Mouse (Mus musculus): ENCODE measurements around the gene L3mbtl1.

The L3mbtl1 gene

GRCm38 (mm10) chr2:162943931-162944330 is 659 bp downstream of the L3mbtl1 start:
- no peak for DNase-seq (ENCODE audit: low spot score)

GRCm38 (mm10) chr2:162946964-162947363 is 3.7 kb downstream of the L3mbtl1 start:
- DNase-seq (ENCODE audit: low spot score) = no peak

- DNase-seq (ENCODE audit: low spot score) = no peak
Observed at GRCm38 (mm10) chr2:162947736-162948135, 4.5 kb downstream of the L3mbtl1 start.

GRCm38 (mm10) chr2:162948221-162948620 is 4.9 kb downstream of the L3mbtl1 start:
- DNase-seq (ENCODE audit: low spot score) = no peak

GRCm38 (mm10) chr2:162950776-162951175 is 7.5 kb downstream of the L3mbtl1 start:
- DNase-seq (ENCODE audit: low spot score) = no peak

- no peak for DNase-seq (ENCODE audit: low spot score)
Observed at GRCm38 (mm10) chr2:162956843-162957242, 13.6 kb downstream of the L3mbtl1 start.

GRCm38 (mm10) chr2:162961321-162961720 is 18.0 kb downstream of the L3mbtl1 start:
- DNase-seq (ENCODE audit: low spot score) = no peak

GRCm38 (mm10) chr2:162966734-162967133 is 23.5 kb downstream of the L3mbtl1 start:
- DNase-seq (ENCODE audit: low spot score) = no peak

GRCm38 (mm10) chr2:162968357-162968756 is 25.1 kb downstream of the L3mbtl1 start:
- peak; percentile 12 for DNase-seq (ENCODE audit: low spot score)

- DNase-seq (ENCODE audit: low spot score) = no peak
Observed at GRCm38 (mm10) chr2:162969101-162969500, 25.8 kb downstream of the L3mbtl1 start.

- DNase-seq (ENCODE audit: low spot score) = no peak
Observed at GRCm38 (mm10) chr2:162970896-162971295, 27.6 kb downstream of the L3mbtl1 start.

- no peak for DNase-seq (ENCODE audit: low spot score)
Observed at GRCm38 (mm10) chr2:162972752-162973151, 29.5 kb downstream of the L3mbtl1 start.

GRCm38 (mm10) chr2:162973206-162973605 is 29.9 kb downstream of the L3mbtl1 start:
- DNase-seq (ENCODE audit: low spot score) = no peak

- DNase-seq (ENCODE audit: low spot score) = no peak
Observed at GRCm38 (mm10) chr2:162973637-162974036, 30.4 kb downstream of the L3mbtl1 start.

GRCm38 (mm10) chr2:162975157-162975775 is 32.0 kb downstream of the L3mbtl1 start:
- DNase-seq (ENCODE audit: low spot score) = no peak

- no peak for DNase-seq (ENCODE audit: low spot score)
Observed at GRCm38 (mm10) chr2:162976001-162976400, 32.7 kb downstream of the L3mbtl1 start.

- DNase-seq (ENCODE audit: low spot score) = no peak
Observed at GRCm38 (mm10) chr2:162984381-162984780, 41.1 kb downstream of the L3mbtl1 start.

GRCm38 (mm10) chr2:162985923-162986322 is 42.7 kb downstream of the L3mbtl1 start:
- no peak for DNase-seq (ENCODE audit: low spot score)

GRCm38 (mm10) chr2:162986764-162987163 is 43.5 kb downstream of the L3mbtl1 start:
- no peak for DNase-seq (ENCODE audit: low spot score)

GRCm38 (mm10) chr2:162987218-162987617 is 43.9 kb downstream of the L3mbtl1 start, which contains the start of gene Sgk2:
Gene Sgk2 (plus strand): TSS chr2:162987330.
- no peak for DNase-seq (ENCODE audit: low spot score)

GRCm38 (mm10) chr2:162988235-162988634 is 45.0 kb downstream of the L3mbtl1 start:
- no peak for DNase-seq (ENCODE audit: low spot score)

GRCm38 (mm10) chr2:162991394-162992083 is 48.3 kb downstream of the L3mbtl1 start:
- no peak for DNase-seq (ENCODE audit: low spot score)

GRCm38 (mm10) chr2:162992084-162992437 is 48.8 kb downstream of the L3mbtl1 start:
- DNase-seq (ENCODE audit: low spot score) = no peak
